Mouse (Mus musculus) liver, embryonic 14.5 days (tissue): ENCODE measurements around the gene Tmem131l.

ENCODE experiments used
- CTCF ChIP-seq: IDR thresholded peaks from 2 replicates; pipeline ENCODE4 v1.5.1; 2016; ENCODE audit warnings: antibody characterized with exemption, low read depth, control low read depth
- EP300 ChIP-seq: IDR thresholded peaks from 2 replicates; pipeline ENCODE4 v1.6.1; 2016; ENCODE audit warnings: antibody characterized with exemption, low read depth

DNA sequence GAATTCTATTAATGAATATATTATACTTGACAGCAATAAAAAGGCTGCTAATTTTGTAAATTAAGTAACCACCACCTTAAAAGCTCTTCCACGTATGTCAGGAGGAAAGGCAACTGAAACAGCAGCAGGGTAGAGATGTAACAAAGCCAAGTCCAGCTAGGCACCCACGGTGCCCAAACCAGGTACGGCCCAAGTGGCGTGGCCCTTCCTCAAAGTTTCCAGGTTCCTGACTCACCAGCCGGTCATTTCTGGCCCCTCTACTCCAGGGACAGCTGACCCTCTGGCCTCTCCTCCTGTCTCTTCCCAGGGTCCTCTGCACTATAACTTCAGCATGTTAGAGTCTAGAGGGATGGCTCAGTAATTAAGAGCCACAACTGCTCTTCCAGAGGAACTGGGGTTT is 7.6 kb downstream of the Tmem131l start:
- TF ChIP-seq EP300 = no peak
- no peak for TF ChIP-seq CTCF
